Mouse (Mus musculus) ES-E14 (cell line): ENCODE measurements at regions not wholly inside any gene's neighbourhood (a gene's known extent, or its start where the extent isn't known, plus 50 kb on each side); places are given as distances from the start of the nearest gene placed in this dataset.

ENCODE experiments used
- ZC3H11A ChIP-seq: IDR thresholded peaks from 2 replicates; pipeline ENCODE4 v1.6.1; 2012; ENCODE audit warnings: low read depth, mild to moderate bottlenecking, inconsistent platforms, low read length, borderline replicate concordance
- ZNF384 ChIP-seq: IDR thresholded peaks from 2 replicates; pipeline ENCODE4 v1.6.1; 2012; ENCODE audit warnings: low read depth, low read length, inconsistent platforms

GRCm38 (mm10) chr3:52215083-52215482 lies 53.1 kb upstream of the Foxo1 start:
- TF ChIP-seq ZC3H11A (no peak), ZNF384 (no peak)
